Mouse (Mus musculus) cerebellum, postnatal 36 days (tissue): ENCODE results near the gene Hvcn1.
"Not testable (repeated sequence)": the region's sequence is repeated elsewhere in the genome, so short reads cannot be mapped to it uniquely, and the experiment has no call there.

ENCODE experiments used
- DNase-seq, 2 experiments: peaks; one replicate each; pipeline ENCODE4 v3.0.0; 2021 to 2022; ENCODE audit warnings: mixed read lengths in 2 of 2

Gene Hvcn1

DNA sequence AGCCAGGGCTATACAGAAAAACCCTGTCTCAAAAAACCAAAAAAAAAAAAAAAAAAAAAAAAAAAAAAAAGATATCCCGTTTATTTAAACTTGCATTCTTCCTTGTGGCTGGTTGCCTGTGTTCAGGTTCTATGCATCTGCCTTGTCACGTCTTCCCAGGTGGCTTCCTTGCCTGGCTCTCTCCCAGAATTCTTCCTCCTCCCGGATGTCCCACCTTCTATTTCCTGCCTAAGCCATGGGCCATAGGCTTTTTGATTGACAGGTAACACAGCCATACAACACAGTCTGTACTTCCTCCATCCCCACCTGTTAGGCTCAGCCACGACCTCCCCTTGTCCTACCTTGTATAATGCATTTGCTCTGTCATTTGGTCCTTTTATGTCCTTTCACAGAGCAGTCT, at the start of gene Hvcn1:
Gene Hvcn1, plus strand, starts transcription at position 330 of the 400 bp plus-strand sequence.
- DNase-seq: no peak

DNA sequence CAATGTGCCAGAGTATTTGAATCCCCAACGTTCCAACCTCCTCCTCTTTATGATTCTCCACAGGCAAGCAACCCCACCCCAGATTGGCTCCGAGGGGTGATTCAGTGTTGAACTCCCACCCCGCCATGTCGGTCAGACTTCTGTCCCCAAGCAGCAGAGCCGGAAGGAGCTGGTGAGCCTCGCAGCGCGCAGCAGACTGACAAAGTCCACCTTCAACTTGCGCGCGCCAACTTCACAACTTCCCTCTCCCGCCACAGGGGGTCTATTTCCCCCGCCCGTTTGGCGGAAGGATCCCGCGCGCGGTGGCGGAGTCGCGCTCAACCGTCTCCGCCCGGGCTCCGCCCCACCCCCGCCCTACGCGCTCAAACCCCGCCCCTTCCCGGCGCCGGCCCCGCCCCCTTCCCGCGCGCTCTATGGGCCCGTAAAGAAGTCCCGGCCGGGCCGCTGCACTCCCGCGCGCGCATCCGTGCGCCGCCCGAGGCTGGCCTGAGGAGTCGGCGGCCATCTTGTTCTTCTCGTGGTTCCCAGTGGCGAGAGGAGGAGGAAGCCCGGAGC, 48.7 kb upstream of the Hvcn1 start, which contains the start of gene Ppp1cc:
Gene Ppp1cc, plus strand, starts transcription at position 452 of the 555 bp plus-strand sequence.
- DNase-seq: peak; percentile 87 to 92

DNA sequence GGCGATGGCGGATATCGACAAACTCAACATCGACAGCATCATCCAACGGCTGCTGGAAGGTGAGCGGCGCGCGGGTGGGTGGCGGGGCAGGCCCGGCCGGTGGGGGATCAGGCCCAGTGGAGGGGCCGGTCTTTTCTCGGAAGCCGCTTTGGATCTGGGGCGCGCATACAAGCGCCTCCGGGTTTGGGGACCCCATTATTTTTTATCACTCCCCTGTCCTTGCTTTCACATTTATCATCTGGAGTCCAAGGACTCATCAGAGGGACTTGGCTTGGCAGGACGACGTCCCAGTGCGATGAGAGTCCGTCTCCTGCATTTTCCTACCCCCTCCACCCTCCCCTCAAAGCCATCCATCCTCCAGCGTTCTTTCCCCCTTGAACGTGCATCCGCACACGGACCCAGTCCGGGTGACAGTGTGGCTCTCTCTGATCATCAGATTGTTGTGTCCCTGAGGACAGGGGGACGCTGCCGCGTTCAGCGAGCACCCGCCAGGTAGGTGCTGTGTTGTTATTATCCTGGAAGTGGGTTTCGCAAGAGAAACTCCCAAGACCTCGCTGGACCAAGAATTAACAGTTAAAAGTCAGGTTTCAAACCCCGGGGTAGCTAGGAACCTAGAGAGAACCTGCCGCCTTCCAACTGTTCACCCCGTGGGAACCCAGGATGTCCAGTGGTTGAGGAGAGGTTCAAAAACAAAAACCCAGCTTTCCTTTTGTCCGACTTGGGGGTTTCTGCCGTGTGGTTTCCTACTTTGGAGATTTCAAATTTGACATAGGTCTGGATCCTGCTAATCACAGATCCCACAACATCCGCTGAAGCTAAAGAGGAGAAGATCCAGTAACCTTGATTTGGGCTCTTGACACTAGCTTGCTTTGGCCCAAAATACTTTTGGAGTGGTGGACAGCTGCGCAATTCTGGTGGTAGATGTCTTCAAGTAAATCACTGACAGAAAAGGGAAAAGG, 47.8 kb upstream of the Hvcn1 start:
- peak; percentile 38 to 40 for DNase-seq

DNA sequence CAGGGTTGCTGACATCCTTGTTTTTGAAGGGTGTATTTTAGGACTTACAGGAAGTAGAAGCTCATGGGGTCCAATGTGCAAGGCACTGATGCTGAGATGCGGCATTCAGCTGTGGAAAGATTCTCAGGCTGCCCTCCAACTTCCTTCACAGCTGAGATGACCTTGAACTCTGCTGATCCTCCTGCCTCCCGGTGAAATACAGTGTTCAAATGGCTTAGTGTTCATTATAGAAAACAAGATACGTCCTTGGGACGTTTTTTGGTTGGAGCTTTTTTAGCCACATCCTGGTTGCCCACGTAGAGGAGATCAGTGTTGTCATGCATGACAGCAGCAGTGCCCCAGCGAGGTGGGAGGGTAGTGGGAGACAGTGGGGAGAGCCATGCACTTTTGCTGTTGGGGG, 43.4 kb upstream of the Hvcn1 start:
- no peak for DNase-seq

DNA sequence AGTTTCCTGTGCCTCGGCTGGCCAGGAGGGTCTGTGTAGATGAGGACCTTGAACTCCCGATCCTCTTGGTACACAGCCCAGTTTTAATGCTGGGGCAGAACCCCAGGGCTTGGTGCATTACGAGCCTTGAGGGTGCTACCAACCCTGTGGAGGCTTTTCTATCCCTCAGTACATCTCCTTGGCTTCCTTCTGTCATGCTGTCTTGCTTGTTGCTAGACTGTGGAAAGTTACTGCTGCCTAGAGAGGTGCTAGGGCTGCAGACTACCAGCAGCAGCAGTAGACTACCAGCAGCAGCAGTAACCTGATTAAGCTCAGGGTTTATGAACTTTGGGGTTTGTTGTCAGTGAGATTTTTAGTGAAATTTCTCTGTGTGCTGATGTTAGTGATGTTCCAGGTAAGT, 42.6 kb upstream of the Hvcn1 start:
- no peak for DNase-seq

DNA sequence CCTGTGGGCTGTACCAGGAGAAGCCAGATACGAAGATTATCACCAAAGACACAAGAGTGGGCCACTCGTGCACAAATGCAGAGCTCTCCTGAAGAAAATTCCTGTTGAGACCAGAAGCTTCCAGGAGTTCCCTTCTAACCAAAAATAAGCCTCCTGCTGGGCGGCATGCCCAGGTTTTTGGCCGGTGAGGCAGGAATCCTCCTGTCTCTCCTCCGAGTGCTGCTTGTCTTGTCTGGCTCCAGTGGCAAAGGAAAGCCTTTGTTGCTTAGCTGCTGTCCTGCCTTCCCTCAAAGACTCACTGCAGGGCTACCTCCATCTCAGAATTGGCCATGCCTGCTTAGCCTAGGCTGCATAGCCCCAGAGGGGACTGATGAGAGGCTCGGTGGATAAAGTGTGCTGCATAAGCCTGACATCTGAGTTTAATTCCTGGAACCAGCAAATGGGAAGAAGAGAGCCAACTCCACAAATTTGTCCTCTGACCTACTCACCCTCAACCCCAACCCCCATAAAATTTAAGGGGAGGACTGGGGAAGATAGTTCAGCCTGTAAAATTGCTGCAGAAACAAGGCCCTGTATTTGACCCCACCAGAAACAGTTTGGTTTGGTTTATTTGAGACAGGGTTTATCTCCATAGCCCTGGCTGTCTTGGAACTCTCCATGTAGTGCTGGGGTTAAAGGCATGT, 41.2 kb upstream of the Hvcn1 start:
- DNase-seq: peak; percentile 70 to 71

DNA sequence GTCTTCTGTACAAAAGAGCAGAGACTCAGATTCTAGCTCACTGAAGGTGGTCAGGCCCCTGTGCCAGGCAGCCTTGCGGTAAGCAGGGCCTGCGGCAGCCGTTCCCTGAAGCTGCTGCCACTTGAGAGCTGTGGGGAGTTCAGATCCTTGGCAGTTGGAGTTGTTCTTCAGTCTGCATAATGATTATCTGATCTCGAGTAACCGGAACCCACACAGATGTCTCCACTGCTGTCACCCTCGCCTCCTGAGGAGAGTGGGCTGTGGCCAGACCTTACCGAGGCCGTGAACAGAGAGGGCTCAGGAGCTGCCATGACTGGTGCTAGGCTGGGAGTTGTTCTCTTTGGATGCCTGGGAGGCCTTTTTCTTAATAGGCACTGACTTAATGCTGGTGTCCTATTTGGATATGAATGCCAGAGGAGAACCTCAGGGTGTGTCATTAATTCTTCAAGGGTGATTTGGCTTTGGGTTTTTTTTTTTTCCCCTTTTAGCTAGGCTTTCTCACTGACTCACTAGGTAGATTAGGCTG, 39.9 kb upstream of the Hvcn1 start:
- DNase-seq: no peak

DNA sequence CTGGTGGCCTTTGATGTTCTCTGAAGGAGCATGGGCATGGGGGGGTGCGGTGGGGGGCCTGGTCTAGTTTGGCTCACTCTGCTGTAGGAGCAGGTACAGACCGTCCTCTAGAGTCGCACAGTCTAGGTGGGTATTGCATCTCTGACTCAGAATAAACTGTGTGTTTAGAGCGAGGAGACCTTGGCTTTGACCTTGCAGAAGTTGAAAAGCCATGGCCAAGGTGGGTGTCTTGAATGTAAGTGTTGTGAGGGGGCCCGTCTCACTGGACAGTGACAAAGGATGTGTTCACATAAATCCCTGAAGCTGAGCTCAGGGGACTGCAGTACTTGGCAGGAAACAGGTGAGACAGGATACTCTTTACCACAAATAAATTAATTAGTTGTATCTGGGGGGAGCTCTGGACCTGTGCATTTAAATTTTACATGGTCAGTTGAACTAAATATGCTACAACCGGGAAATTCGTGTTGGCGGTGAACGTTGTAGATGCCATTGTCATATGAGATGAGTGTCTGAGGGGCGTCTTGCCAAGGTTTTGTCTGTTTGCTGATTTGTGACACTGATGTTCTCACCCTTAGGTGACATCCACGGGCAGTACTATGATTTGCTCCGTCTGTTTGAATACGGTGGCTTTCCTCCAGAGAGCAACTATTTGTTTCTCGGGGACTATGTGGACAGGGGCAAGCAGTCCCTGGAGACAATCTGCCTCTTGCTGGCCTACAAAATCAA, 38.1 kb upstream of the Hvcn1 start:
- DNase-seq: no peak

DNA sequence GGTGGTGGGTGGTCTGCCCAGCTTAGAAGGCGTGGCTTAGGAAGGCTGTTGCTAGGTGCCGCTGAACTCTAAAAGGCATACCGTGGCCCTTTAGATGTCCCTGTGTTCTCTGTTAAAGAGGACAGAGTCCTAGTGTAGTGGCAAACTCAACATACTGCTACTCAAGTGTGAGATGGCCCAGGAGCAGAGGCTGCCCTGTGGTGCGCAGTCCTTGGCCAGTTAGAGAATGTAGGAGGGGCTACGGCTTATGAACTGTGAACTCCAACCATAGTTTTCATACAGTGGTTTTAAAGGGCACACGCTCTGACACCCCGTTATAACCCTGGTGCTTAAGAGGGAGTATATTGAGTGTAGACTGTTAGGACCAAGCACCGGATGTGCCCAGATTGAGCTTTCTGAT, 35.5 kb upstream of the Hvcn1 start:
- no peak for DNase-seq

DNA sequence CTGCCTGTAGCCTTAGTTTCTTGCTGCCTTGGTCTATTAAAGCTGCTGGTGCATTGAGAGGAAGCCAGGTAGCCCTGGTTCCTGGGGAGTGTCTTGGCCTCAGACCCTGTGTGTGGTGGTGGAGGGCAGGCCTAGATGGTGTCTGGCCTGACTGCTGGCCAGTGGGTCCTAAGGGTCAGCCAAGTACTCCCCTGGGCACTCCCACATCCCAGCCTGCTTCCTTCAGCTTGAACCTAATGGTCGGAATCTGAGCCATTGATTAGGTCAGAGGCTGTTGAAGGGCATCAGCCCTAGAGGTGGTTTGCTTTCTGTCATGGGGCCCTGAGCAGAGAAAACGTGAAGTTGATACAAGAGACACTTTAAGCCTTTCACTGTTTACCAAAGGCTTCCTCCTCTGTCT, 31.2 kb upstream of the Hvcn1 start:
- no peak for DNase-seq

DNA sequence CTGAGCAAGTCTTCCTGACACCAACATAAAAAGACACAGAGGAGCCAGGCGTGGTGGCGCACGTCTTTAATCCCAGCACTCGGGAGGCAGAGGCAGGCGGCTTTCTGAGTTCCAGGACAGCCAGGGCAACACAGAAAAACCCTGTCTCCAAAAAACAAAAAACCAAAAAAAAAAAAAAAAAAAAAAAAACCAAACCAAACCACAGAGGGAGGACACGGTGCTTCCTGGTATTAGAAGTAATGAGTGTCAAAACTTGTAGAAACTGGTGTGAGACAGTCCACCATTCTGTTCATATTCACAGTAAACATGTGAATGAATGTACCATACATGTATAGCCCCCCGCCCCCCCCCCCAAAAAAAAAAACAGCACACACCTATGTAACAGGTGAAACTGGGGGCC, 30.6 kb upstream of the Hvcn1 start:
- no peak for DNase-seq

DNA sequence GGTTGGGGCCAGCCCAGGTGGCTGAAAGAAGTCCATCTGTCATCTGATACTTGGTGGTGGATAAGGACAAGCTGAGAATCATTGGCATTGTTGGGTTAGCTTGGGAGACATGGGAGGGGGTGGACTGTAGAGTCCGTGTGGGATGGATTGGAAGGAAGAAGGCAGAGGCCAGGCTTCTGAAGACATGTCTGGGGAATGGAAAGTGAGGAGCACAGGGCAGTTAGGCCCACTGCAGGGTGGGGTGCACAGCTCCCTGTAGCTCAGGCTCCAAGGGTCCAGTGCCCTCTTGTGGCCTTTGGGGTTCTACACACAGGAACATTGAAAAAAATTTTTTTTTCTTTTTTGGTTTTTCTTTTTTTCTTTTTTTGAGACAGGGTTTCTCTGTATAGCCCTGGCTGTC, 30.2 kb upstream of the Hvcn1 start:
- DNase-seq: peak in 1 of 2 experiments; percentile 60

DNA sequence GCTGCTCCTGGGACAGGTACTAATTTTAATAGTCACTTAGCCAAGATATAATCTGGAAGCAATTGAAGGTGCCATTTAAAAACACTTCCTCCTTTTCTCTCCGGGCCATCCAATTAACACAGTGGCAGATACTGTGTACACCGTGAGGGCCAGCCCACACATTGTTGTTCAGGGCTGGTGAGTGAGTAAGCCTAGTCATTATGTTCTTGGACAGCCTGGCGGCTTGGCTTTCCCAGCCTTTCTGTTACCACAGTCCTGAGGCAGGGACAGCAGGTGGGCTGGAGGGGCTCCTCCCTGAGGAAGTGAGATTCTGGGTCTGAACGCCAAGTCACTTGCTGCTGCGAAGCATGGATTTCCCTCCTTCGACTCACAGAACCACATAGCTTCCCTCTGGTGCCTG, 26.9 kb upstream of the Hvcn1 start:
- peak in 1 of 2 experiments; percentile 2 for DNase-seq

DNA sequence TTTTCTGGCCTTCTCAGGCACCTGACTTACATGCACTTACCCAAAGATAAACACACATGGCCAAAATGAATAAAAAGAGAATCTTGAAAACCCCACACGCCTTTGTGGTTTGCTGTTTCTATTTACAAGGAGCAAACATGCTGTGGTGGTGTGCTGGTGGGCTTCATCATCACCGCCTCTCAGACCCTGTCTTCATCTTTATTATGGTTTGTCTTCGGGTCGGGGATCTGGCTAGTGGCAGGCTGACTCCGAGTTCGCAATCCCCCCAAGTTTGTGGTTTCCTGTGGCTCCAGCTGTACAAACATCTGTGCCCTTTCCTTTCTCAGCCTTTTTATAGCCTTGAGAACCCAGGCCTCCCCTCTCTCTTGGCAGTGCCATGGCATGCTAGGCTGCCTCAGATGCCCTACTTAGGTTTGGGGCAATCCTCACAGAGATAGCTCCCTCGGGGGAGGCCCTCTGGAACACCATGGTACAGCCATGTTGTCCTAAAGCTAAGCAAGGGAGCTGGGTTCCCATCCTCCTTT, 22.3 kb upstream of the Hvcn1 start:
- no peak for DNase-seq

DNA sequence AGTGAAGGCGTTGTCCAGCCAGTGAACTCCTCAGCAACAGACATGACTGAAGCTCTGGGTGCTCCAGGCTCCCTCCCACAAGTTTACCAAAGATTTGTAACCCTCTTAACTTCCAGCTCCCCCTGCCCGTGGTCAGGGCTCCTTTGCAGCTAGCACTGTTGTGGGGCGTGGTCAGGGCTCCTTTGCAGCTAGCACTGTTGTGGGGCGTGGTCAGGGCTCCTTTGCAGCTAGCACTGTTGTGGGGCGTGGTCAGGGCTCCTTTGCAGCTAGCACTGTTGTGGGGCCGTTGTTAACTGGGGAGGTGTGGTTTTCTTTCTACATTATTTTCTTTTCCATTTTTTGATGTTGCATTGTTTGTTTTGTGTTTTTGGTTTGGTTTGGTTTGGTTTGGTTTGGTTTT, 21.7 kb upstream of the Hvcn1 start:
- DNase-seq: not testable (repeated sequence)

DNA sequence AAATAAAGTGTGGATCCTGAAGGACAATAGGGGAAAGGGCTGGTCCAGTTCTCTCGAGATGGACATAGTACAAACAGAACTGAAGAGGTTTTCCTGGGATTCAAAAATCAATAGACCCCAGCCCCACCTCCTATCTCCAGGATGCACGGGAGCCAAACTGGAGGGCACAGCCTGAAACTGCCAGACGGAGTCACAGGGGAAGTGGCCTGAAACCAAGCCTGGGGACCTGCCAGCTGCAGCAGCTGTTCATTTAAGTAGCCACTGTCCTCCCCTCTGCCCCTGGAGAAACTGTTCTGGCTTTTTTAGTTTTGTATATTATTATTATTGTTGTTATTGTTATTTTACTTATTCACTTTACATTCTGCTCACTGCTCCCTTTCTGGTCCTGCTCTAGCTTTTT, 17.5 kb upstream of the Hvcn1 start:
- no peak for DNase-seq

DNA sequence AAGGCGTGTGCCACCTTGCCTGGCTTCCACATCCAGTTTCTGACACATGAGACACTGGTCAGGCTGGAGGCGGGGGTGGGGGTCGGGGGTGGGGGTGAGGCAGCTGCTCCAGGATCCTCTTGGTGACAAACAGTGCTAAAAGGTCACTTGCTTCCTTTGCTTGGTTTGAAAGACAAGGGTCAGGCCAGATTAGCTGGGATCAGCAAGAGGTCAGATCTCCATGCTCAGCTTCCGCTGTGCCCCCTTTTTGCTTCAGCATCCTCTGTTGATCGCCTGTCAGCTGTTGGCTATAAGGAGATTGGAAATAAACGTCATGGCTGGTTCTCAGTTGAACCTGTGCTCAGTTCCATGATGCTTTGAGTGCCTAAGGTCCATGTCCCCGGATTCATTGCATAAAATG, 16.1 kb upstream of the Hvcn1 start:
- DNase-seq: no peak

DNA sequence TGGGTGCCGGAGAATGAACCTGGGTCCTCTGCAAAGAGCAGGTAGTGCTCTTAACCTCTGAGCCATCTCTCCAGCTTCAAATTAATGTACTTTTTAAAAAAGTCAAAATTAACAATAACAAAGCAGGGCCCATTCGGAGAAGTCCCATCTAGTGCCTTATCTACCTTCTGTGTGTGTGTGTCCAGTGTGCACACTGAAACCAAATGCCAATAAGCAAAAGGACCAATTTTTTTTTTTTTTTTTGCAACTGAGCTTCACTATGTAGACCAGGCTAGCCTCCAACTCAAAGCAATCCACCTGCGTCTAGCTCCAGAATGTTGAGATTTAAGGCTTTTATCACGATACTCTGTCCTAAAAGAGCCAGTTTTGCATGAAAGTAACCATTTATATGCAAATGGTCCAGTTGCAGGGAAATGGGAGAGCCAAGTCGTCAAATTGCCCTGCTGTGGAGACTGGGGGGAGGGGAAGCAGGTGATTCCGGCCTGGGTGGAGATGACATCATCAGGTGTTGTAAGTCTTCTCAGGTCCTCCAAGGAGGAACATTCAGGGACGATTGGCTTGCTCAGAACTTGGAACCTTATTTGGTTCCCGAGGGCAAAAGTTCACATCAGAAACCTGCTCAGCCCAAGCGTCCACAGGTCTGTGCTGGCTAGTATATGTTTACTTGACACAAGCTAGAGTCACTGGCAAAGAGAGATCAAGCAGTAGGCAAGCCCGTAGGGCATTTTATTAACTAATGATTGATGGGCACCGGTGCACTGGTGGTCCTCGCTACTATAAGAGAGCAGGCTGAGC, 15.1 kb upstream of the Hvcn1 start:
- no peak for DNase-seq

DNA sequence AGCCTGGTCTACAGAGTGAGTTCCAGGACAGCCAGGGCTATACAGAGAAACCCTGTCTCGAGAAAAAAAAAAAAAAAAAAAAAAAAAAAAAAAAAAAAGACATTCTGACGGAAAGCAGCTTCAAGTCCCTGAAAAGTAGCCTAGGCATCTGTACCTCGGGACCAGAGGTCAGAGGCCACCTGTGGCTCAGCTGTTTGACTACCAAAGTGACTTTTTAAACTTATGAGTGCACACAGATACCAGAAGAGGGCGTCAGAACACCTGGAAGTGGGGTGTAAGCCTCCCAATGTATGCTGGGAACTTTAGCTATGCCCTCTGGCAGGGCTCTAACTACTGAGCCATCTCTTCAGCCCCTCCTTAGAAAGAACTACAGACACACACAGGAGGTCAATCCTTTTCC, 14.3 kb upstream of the Hvcn1 start:
- DNase-seq: no peak

DNA sequence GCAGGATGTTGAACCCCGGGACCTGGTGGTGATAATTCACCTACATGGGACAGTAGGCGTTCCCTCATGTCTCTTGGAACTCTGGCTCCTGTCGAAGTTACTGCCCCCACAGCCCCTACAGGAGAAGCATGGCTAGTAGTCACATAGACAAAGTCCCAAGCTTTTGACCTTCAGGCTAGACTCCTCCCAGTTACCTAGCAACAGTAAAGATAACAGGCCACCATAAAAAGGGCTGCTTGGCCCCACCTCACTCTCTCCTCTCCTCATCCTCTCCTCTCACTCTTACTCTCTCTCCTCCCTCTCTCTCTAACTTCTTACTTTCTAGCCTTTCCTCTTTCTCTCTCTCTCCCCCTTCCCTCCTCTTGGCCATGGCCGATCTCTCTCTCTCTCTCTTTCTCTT, 5.7 kb upstream of the Hvcn1 start:
- DNase-seq: no peak

DNA sequence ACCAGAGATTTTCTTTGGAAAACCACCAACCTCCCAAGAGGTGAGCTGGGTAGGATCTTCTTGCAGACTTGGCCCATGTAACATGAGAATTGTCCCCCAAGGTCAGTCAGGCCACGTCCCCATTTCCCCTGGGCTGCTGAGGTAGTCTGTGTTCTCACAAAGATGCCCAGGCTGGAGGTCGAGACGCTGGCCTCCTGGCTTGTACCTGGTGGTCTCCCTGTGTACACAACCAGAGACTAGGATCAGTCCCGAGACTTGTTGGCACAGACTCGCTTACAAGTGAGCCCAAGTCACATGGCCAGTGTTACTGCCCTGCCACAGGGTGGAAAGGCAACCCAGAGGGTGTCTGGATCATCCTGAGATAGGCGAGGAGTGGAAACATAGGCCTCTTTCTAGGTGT, 4.7 kb upstream of the Hvcn1 start:
- DNase-seq: no peak

DNA sequence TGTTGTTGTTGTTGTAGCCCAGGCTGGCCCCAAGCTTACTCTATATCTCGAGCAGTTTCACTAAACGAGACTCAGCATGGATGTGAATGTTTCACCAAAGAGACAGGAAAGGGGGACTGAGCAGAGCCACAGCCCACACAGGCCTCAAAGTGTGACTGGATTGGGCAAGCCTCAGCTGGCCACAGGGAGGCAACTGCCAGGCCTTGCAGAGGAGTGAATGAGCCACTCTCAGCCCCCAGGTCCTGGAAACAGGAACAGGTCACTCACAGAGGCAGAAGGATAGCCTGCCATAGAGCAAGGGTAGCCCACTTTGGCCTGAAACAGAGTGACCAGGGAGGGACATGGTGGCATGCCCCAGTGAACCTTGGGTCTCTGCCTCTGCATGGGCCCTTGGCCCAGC, 2.4 kb upstream of the Hvcn1 start:
- DNase-seq: no peak
